Mouse (Mus musculus): ENCODE results near the gene Stx12.

The Stx12 gene

GRCm38 (mm10) chr4:132864856-132865255 lies 19.5 kb downstream of the Stx12 start:
- DNase-seq (ENCODE audit: low spot score): peak; percentile 71

DNA sequence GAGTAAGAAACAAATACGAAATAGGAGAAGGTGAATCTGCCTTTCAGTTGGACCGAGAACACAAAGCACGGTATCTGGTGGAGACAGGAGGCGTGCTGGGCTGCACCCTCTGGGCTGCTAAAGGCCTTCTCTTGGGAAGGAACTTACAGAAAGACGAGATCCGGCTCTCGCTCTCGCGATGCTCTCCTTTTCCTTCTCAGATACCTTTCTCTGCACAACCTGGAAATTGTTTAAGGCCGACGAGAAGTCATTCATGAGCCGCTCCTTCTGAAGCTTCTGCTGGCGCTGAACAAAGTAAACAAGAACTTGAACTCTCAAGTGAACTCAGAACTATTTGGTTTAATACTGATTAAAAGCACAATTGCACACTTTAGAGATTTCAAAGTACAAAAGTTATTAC lies 21.3 kb downstream of the Stx12 start:
- no peak for DNase-seq (ENCODE audit: low spot score)

DNA sequence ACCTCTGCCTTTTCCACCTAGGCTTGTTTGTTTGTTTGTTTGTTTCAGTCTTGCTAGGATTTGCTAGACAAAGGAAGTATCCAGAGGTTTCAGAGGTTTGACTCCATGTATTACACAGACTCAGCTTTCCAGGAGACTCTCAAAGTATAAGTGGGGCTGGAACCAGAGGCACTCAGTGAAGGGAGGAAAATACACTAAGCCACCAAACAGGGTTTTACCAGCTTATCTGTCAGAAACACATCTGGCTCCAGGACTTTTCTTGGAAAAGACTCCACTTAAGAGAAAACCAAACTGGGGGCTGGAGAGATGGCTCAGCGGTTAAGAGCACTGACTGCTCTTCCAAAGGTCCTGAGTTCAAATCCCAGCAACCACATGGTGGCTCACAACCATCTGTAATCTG lies 23.4 kb downstream of the Stx12 start:
- DNase-seq (ENCODE audit: low spot score): no peak

DNA sequence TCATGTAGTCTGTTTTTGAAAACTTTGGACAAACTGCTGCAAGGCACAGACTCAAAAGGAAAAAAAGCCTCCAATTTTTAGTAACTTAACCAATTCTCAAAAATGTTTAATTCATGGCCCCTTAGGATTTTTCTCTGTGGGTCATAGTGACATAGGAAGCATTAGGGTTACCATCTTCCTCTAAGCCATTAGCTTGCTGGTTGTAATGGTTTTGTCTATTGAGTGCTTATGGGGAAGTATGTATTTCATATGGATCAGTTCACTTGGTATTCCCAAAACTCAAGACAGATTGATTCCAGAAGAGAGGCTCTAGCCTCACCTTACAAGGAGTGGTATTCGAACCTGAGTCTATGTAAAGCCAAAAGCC lies 40.6 kb downstream of the Stx12 start:
- DNase-seq (ENCODE audit: low spot score): no peak

- DNase-seq (ENCODE audit: low spot score): peak; percentile 94
Observed at GRCm38 (mm10) chr4:132842970-132843704, 41.2 kb downstream of the Stx12 start, which contains the start of gene Ppp1r8. Gene Ppp1r8 (minus strand): TSS chr4:132843169.

GRCm38 (mm10) chr4:132842281-132842906 lies 41.9 kb downstream of the Stx12 start:
- DNase-seq (ENCODE audit: low spot score): peak; percentile 38

- DNase-seq (ENCODE audit: low spot score): no peak
Observed at GRCm38 (mm10) chr4:132841493-132841892, 42.8 kb downstream of the Stx12 start.

DNA sequence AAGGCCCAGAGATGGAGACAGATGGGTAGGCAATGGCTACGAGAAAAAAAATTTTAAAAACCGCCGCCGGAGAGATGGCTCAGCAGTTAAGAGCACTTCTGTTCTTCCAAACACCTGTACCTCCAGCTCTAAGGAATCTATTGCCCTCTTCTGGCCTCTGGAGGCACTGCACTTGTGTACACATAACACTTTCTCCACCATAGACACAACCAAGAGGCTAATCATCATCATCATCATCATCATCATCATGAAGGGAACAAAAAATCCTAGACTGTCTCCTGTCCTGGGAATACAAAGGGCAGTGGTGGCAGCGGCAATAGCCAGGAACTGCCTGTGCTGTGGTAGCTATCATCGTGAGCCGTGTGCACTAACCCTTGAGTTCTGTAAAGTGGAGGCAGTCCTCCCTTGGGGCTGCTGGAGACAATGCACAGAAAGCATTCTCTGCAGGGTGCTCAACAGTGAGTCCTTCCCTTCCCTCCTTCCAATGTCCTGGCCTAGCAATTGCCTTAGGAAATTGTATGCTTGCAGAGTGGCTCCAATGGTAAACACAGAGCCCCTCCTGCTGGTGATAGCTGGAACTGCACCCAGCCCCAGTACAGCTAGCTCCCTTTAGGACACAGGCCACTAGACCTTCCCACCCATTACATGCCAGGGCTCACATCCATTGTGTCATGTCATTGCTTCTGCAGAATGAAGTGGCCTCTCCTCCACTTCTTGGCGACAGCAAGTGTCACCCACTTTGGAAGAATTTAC lies 60.5 kb downstream of the Stx12 start:
- peak; percentile 80 for DNase-seq (ENCODE audit: low spot score)

DNA sequence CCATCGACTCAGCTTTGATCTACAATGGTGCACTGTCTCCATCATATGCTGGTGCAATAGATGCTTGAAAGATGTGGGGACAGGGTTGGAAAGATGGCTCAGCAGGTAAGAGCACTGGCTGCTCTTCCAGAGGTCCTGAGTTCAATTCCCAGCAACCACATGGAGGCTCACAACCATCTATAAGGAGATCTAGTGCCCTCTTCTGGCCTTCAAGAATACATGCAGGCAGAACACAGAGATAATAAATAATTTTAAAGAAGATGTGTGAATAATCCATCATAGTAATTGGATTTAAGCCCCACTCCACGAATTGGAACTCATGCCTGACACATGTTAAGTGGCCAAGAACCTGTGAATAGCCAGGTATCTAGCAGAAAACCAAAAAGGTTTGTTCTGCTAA lies 65.9 kb downstream of the Stx12 start:
- DNase-seq (ENCODE audit: low spot score): no peak

DNA sequence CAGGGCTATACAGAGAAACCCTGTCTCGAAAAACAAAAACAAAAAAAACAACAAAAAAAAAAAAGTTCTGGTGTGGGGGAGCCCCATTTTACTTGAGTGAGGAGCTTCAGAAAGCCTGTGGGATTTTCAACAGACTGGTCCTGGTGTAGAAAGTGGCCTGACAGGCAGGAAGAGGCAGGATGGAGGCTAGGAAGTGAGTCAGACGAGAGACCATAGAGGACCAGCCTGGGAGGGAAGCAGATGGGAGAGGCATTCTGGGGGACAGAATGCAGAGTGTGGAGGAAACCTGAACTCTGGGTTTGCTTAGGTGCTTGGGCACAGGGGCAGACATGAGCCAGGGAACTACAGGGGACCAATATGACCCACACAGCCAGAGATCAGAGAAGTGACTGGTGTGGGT lies 67.5 kb downstream of the Stx12 start:
- no peak for DNase-seq (ENCODE audit: low spot score)

DNA sequence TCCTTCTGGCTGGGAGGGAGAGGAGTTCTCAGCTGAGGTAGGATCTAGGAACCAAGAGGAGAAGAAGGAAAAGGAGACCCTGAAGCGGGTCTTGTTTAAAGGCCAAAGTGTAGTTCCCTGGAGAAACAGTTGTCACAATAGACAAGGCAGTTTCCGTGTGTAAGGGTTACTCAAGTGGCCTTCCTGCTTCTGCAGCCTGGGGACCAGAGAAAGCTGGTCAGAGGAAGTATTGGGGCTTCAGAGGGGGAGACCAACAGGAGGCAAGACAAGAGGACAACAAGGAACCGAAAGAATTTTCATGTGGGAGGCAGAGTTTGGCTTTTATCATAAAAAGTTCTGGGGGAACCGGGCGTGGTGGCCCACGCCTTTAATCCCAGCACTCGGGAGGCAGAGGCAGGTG lies 67.9 kb downstream of the Stx12 start:
- no peak for DNase-seq (ENCODE audit: low spot score)

- DNase-seq (ENCODE audit: low spot score): no peak
Observed at GRCm38 (mm10) chr4:132809621-132810020, 74.7 kb downstream of the Stx12 start.

DNA sequence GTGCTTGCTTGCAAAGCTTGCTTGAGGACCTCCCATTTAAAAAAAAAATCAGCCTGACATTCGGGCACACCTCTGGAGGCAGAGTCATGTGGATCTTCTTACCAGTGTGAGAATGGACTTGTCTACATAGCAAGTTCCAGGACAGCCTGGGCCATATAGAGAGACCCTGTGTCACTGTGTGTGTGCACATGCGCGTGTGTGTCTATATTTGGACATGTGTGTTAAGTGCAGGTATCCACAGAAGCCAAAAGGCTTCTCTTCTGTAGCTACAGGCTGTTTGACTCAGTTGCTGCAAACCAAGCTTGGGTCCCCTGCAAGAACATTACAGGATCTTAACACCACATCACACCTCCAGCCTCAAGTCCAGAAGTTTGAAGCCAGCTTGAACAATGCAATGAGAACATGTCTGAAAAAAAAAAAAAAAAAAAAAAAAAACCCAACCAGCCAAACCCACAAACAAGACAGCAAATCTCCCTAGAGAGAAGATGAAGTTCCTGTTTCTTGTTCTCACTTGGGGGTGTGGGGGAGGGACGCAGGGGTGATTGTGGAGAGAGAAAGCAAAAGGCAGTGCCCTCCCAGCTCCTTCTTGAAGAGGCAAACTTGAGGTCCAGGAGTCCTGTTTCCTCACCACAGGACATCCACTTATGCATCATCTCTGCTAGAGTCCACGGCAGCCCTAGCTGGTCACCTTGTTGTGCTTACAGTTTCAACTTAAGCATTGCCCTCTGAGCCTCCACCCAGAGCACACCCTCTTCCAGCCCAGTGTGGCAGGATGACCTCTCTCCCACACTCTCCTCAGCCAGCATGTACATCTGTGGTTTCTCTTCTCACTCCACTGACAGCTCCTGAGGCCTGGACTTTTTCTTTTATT lies 76.3 kb downstream of the Stx12 start:
- no peak for DNase-seq (ENCODE audit: low spot score)

GRCm38 (mm10) chr4:132806620-132807191 lies 77.6 kb downstream of the Stx12 start:
- DNase-seq (ENCODE audit: low spot score): no peak

- DNase-seq (ENCODE audit: low spot score): peak; percentile 44
Observed at GRCm38 (mm10) chr4:132805599-132806197, 78.6 kb downstream of the Stx12 start.

- no peak for DNase-seq (ENCODE audit: low spot score)
Observed at GRCm38 (mm10) chr4:132805146-132805545, 79.2 kb downstream of the Stx12 start.

DNA sequence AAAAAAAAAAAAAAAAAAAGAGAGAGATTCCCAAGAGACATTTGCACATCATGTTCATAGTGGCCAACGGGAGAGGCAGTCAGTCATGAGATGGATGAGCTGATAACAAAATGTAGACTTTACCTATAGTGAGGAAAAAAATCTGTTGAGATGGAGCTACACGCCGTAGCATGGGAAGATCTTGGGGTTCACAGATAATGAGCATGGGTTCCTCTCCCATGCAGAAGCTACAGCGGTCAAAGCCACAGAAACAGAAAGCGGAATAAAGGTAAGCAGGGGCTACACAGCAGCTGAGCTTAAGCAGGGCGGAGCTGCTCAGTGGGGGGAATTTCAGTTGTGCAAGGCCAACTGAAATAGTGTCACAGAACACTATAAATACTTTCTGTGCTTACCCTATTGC lies 80.0 kb downstream of the Stx12 start:
- DNase-seq (ENCODE audit: low spot score): no peak

DNA sequence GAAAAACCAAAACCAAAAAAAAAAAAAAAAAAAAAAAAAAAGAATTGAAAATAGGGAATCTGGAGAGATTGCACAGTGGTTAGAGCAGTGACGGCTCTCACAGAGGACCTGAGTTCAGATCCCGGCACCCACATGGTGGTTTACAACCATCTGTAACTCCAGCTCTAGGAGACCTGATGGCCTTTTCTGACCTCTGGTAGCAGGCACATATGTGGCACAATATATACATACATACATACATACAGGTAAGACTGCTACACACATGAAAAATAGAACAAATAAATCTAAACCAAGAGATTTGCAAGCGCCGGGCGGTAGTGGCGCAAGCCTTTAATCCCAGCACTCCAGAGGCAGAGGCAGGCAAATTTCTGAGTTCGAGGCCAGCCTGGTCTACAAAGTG lies 80.4 kb downstream of the Stx12 start:
- no peak for DNase-seq (ENCODE audit: low spot score)

All from testis, postnatal 14 days (tissue).